Mouse (Mus musculus) layer of hippocampus, postnatal 10 days (tissue): ENCODE data around the gene Samd4b. TPM values are rescaled to one million over a fixed set of nuclear protein-coding genes. Genes with fewer than 3 reads are reported as not detected.
A peak's percentile ranks its signal among the peaks of the same experiment; 100 is the strongest.
"Not testable (repeated sequence)": the region's sequence is repeated elsewhere in the genome, so short reads cannot be mapped to it uniquely, and the experiment has no call there.

Experiments used
- DNase-seq, 2 experiments: peaks; one replicate each; pipeline ENCODE4 v3.0.0; 2021; ENCODE audit warnings: low spot score in 2 of 2
- total RNA-seq, 2 experiments: library from RNA; stranded (reverse); gene quantifications; 2 replicates each; pipeline ENCODE4 v1.2.3; 2021

Gene Samd4b
- total RNA-seq, 2 experiments from 2014 or later, result 58.4 to 61.9 TPM

- DNase-seq, result no peak
Measured at GRCm38 (mm10) chr7:28567539-28567938, 30.4 kb downstream of the Samd4b start.

- DNase-seq, result no peak
Measured at GRCm38 (mm10) chr7:28565407-28565806, 32.5 kb downstream of the Samd4b start.

GRCm38 (mm10) chr7:28562951-28563350, 35.0 kb downstream of the Samd4b start:
- DNase-seq, result no peak

GRCm38 (mm10) chr7:28562371-28562770, 35.6 kb downstream of the Samd4b start:
- no peak for DNase-seq

GRCm38 (mm10) chr7:28561967-28562366, 36.0 kb downstream of the Samd4b start:
- DNase-seq, result no peak

GRCm38 (mm10) chr7:28560856-28561255, 37.1 kb downstream of the Samd4b start:
- peak in 1 of 2 experiments; percentile 23 for DNase-seq

- peak in 1 of 2 experiments; percentile 20 for DNase-seq
Measured at GRCm38 (mm10) chr7:28558486-28558885, 39.5 kb downstream of the Samd4b start.

GRCm38 (mm10) chr7:28557708-28558107, 40.2 kb downstream of the Samd4b start:
- DNase-seq, result peak in 1 of 2 experiments; percentile 26

GRCm38 (mm10) chr7:28557069-28557468, 40.9 kb downstream of the Samd4b start:
- no peak for DNase-seq

GRCm38 (mm10) chr7:28555939-28556535, 41.9 kb downstream of the Samd4b start:
- no peak for DNase-seq

GRCm38 (mm10) chr7:28553076-28553475, 44.9 kb downstream of the Samd4b start:
- DNase-seq, result no peak

- peak in 1 of 2 experiments; percentile 11 for DNase-seq
Measured at GRCm38 (mm10) chr7:28547628-28548027, 50.3 kb downstream of the Samd4b start.

- no peak for DNase-seq
Measured at GRCm38 (mm10) chr7:28547154-28547553, 50.8 kb downstream of the Samd4b start, which contains the start of gene Nccrp1. Nccrp1 (minus strand) TSS chr7:28547254.

- no peak for DNase-seq
Measured at GRCm38 (mm10) chr7:28546649-28547048, 51.3 kb downstream of the Samd4b start.

GRCm38 (mm10) chr7:28545891-28546210, 52.1 kb downstream of the Samd4b start:
- DNase-seq, result no peak

- DNase-seq, result no peak
Measured at GRCm38 (mm10) chr7:28545048-28545890, 52.7 kb downstream of the Samd4b start.

GRCm38 (mm10) chr7:28544051-28544601, 53.8 kb downstream of the Samd4b start:
- DNase-seq, result no peak

- no peak for DNase-seq
Measured at GRCm38 (mm10) chr7:28540526-28540925, 57.4 kb downstream of the Samd4b start, which contains the start of gene Sycn. Sycn (plus strand) TSS chr7:28540885.

- not testable (repeated sequence) for DNase-seq
Measured at GRCm38 (mm10) chr7:28538886-28539285, 59.1 kb downstream of the Samd4b start.

- DNase-seq, result no peak
Measured at GRCm38 (mm10) chr7:28532005-28532404, 65.9 kb downstream of the Samd4b start.

- DNase-seq, result peak; percentile 71 to 74
Measured at GRCm38 (mm10) chr7:28527922-28528719, 69.8 kb downstream of the Samd4b start.
